Mouse (Mus musculus) intestine, embryonic 15.5 days (tissue): ENCODE results near the gene Megf9. TPM values are rescaled to one million over a fixed set of nuclear protein-coding genes. Genes with fewer than 3 reads are reported as not detected.
A peak's percentile ranks its signal among the peaks of the same experiment; 100 is the strongest.

Experiments used
- ATAC-seq: fragments of 200-750 bp; cut with Nextera tagmentation; 2 replicates; pipeline ENCODE4 v1.8.0; 2017; ENCODE audit warnings: moderate TSS enrichment, moderate library complexity
- H3K27ac ChIP-seq: fragments of 300-500 bp; sonication (generic); 2 replicates; pipeline ENCODE4 v1.5.1; 2015; ENCODE audit warnings: mild to moderate bottlenecking, inconsistent platforms
- H3K27me3 ChIP-seq: fragments of 300-500 bp; sonication (generic); replicated peaks from 2 replicates; pipeline ENCODE4 v1.6.1; 2015; ENCODE audit warnings: inconsistent platforms
- H3K36me3 ChIP-seq: fragments of 300-500 bp; sonication (generic); 2 replicates; pipeline ENCODE4 v1.6.1; 2015; ENCODE audit warnings: inconsistent platforms
- H3K4me1 ChIP-seq: fragments of 300-500 bp; sonication (generic); replicated peaks from 2 replicates; pipeline ENCODE4 v1.6.1; 2015; ENCODE audit warnings: inconsistent platforms
- H3K4me2 ChIP-seq: fragments of 300-500 bp; sonication (generic); replicated peaks from 2 replicates; pipeline ENCODE4 v1.6.1; 2015; ENCODE audit warnings: mild to moderate bottlenecking, inconsistent platforms
- H3K4me3 ChIP-seq: fragments of 300-500 bp; sonication (generic); replicated peaks from 2 replicates; pipeline ENCODE4 v1.5.1; 2015; ENCODE audit warnings: inconsistent platforms
- H3K9ac ChIP-seq: fragments of 300-500 bp; sonication (generic); 2 replicates; pipeline ENCODE4 v1.6.1; 2015; ENCODE audit warnings: inconsistent platforms
- H3K9me3 ChIP-seq: fragments of 300-500 bp; sonication (generic); 2 replicates; pipeline ENCODE4 v1.6.1; 2016; ENCODE audit warnings: inconsistent platforms
- WGBS: fragments of 180-500 bp; shearing (Covaris S2); methylation state at CpG from one replicate; pipeline ENCODE4 v1.1.7; 2015; 5-methylcytosine and 5-hydroxymethylcytosine counted together
- polyA plus RNA-seq: library from polyadenylated mRNA; unstranded; fragments of >200 nt; fragmentation: Nextera tagmentation; extraction: Ambion mirVana; gene quantifications from 2 replicates; pipeline ENCODE4 v1.2.1, GENCODE M21; 2015

The Megf9 gene
- polyA plus RNA-seq: 5.3 and 5.5 TPM in 2 replicates

- peak within 1 kb of the TSS; percentile 90 for H3K4me2 ChIP-seq
These were observed at the start of gene Megf9 for GRCm38 (mm10) chr4:70534891-70535269. Megf9 (minus strand) TSS chr4:70534995.

GRCm38 (mm10) chr4:70579654-70580053 lies 44.9 kb upstream of the Megf9 start:
- no peak for ATAC-seq
- no peak overlapping the region for H3K4me3 ChIP-seq
- WGBS: 36% methylated on average over 3 of the region's 3 CpGs
- no peak overlapping the region for H3K9ac ChIP-seq
- H3K4me1 ChIP-seq: no peaks in the 10 kb centered on the region
- no peak overlapping the region for H3K27ac ChIP-seq
- no peak overlapping the region for H3K4me2 ChIP-seq
- no peaks in the 10 kb centered on the region for H3K27me3 ChIP-seq
- H3K36me3 ChIP-seq: no peaks in the 10 kb centered on the region
- H3K9me3 ChIP-seq: no peaks in the 10 kb centered on the region

More at GRCm38 (mm10) chr4:70534891-70535269, at the start of gene Megf9:
- Histone ChIP-seq H3K9ac (peak within 1 kb of the TSS; percentile 78), H3K27me3 (no peaks in the 10 kb centered on the region), H3K27ac (peak within 1 kb of the TSS; percentile 87), H3K4me3 (peak within 1 kb of the TSS; percentile 78), H3K9me3 (no peaks in the 10 kb centered on the region), H3K36me3 (no peaks in the 10 kb centered on the region), H3K4me1 (peaks cover 5% of the 10 kb centered on the region)
- peak; percentile 99 for ATAC-seq
- WGBS: 0% methylated on average over 46 of the region's 46 CpGs

- H3K9me3 ChIP-seq: no peaks in the 10 kb centered on the region
- no peaks in the 10 kb centered on the region for H3K27me3 ChIP-seq
- no peak overlapping the region for H3K9ac ChIP-seq
- ATAC-seq: no peak
- no peaks in the 10 kb centered on the region for H3K36me3 ChIP-seq
- H3K4me3 ChIP-seq: no peak overlapping the region
- H3K27ac ChIP-seq: no peak overlapping the region
- no peak overlapping the region for H3K4me2 ChIP-seq
- H3K4me1 ChIP-seq: no peaks in the 10 kb centered on the region
- WGBS: 73% methylated on average over 3 of the region's 3 CpGs
These were observed 43.5 kb upstream of the Megf9 start for GRCm38 (mm10) chr4:70578301-70578700.

GRCm38 (mm10) chr4:70576096-70576495 lies 41.3 kb upstream of the Megf9 start:
- H3K9ac ChIP-seq: no peak overlapping the region
- H3K4me1 ChIP-seq: no peaks in the 10 kb centered on the region
- H3K27me3 ChIP-seq: no peaks in the 10 kb centered on the region
- no peak overlapping the region for H3K27ac ChIP-seq
- H3K9me3 ChIP-seq: no peaks in the 10 kb centered on the region
- H3K4me3 ChIP-seq: no peak overlapping the region
- H3K4me2 ChIP-seq: no peak overlapping the region
- no peak for ATAC-seq
- H3K36me3 ChIP-seq: no peaks in the 10 kb centered on the region

GRCm38 (mm10) chr4:70573926-70574325 lies 39.1 kb upstream of the Megf9 start:
- H3K36me3 ChIP-seq: no peaks in the 10 kb centered on the region
- no peaks in the 10 kb centered on the region for H3K4me1 ChIP-seq
- 82% methylated on average over 2 of the region's 2 CpGs for WGBS
- no peak overlapping the region for H3K9ac ChIP-seq
- no peak overlapping the region for H3K27ac ChIP-seq
- ATAC-seq: no peak
- no peak overlapping the region for H3K4me3 ChIP-seq
- no peak overlapping the region for H3K4me2 ChIP-seq
- H3K9me3 ChIP-seq: no peaks in the 10 kb centered on the region
- H3K27me3 ChIP-seq: no peaks in the 10 kb centered on the region

GRCm38 (mm10) chr4:70553888-70554287 lies 19.1 kb upstream of the Megf9 start:
- ATAC-seq: no peak
- no peaks in the 10 kb centered on the region for H3K36me3 ChIP-seq
- H3K4me2 ChIP-seq: no peak overlapping the region
- H3K9ac ChIP-seq: no peak overlapping the region
- no peaks in the 10 kb centered on the region for H3K9me3 ChIP-seq
- no peaks in the 10 kb centered on the region for H3K4me1 ChIP-seq
- WGBS: 46% methylated on average over 2 of the region's 2 CpGs
- H3K4me3 ChIP-seq: no peak overlapping the region
- H3K27ac ChIP-seq: no peak overlapping the region
- H3K27me3 ChIP-seq: no peaks in the 10 kb centered on the region

GRCm38 (mm10) chr4:70553230-70553797 lies 18.5 kb upstream of the Megf9 start:
- 82% methylated on average over 5 of the region's 5 CpGs for WGBS
- no peak for ATAC-seq
- no peaks in the 10 kb centered on the region for H3K27me3 ChIP-seq
- H3K9ac ChIP-seq: no peak overlapping the region
- H3K27ac ChIP-seq: no peak overlapping the region
- no peaks in the 10 kb centered on the region for H3K36me3 ChIP-seq
- no peaks in the 10 kb centered on the region for H3K4me1 ChIP-seq
- no peak overlapping the region for H3K4me2 ChIP-seq
- no peaks in the 10 kb centered on the region for H3K9me3 ChIP-seq
- no peak overlapping the region for H3K4me3 ChIP-seq

- Histone ChIP-seq H3K27me3 (no peaks in the 10 kb centered on the region), H3K4me3 (no peak overlapping the region), H3K9me3 (no peaks in the 10 kb centered on the region), H3K4me1 (no peaks in the 10 kb centered on the region), H3K27ac (no peak overlapping the region), H3K9ac (no peak overlapping the region), H3K36me3 (no peaks in the 10 kb centered on the region), H3K4me2 (no peak overlapping the region)
- no peak for ATAC-seq
- WGBS: 80% methylated on average over 4 of the region's 4 CpGs
These were observed 17.3 kb upstream of the Megf9 start for GRCm38 (mm10) chr4:70552120-70552519.

GRCm38 (mm10) chr4:70547411-70548148 lies 12.8 kb upstream of the Megf9 start:
- Histone ChIP-seq H3K4me2 (no peak overlapping the region), H3K27me3 (no peaks in the 10 kb centered on the region), H3K9me3 (no peaks in the 10 kb centered on the region), H3K36me3 (no peaks in the 10 kb centered on the region), H3K4me1 (no peaks in the 10 kb centered on the region), H3K27ac (no peak overlapping the region), H3K4me3 (no peak overlapping the region), H3K9ac (no peak overlapping the region)
- no peak for ATAC-seq
- 83% methylated on average over 8 of the region's 8 CpGs for WGBS

- no peaks in the 10 kb centered on the region for H3K36me3 ChIP-seq
These were observed 11.2 kb upstream of the Megf9 start for GRCm38 (mm10) chr4:70545869-70546542.

GRCm38 (mm10) chr4:70544390-70544789 lies 9.6 kb upstream of the Megf9 start:
- no peak for ATAC-seq
- Histone ChIP-seq H3K9me3 (no peaks in the 10 kb centered on the region), H3K36me3 (no peaks in the 10 kb centered on the region), H3K9ac (no peak overlapping the region), H3K27me3 (no peaks in the 10 kb centered on the region), H3K27ac (no peak overlapping the region), H3K4me2 (no peak overlapping the region), H3K4me1 (no peaks in the 10 kb centered on the region), H3K4me3 (no peak overlapping the region)
- WGBS: 45% methylated on average over 3 of the region's 3 CpGs

More at GRCm38 (mm10) chr4:70545869-70546542, 11.2 kb upstream of the Megf9 start:
- no peak for ATAC-seq
- Histone ChIP-seq H3K4me2 (no peak overlapping the region), H3K27me3 (no peaks in the 10 kb centered on the region), H3K4me1 (no peaks in the 10 kb centered on the region), H3K4me3 (no peak overlapping the region), H3K9ac (no peak overlapping the region), H3K27ac (no peak overlapping the region), H3K9me3 (no peaks in the 10 kb centered on the region)
- WGBS: 62% methylated on average over 2 of the region's 2 CpGs

GRCm38 (mm10) chr4:70542387-70542786 lies 7.6 kb upstream of the Megf9 start:
- no peaks in the 10 kb centered on the region for H3K36me3 ChIP-seq
- no peak for ATAC-seq
- H3K9me3 ChIP-seq: no peaks in the 10 kb centered on the region
- WGBS: 66% methylated on average over 2 of the region's 2 CpGs
- no peak overlapping the region for H3K4me3 ChIP-seq
- no peaks in the 10 kb centered on the region for H3K27me3 ChIP-seq
- no peak overlapping the region for H3K4me2 ChIP-seq
- H3K27ac ChIP-seq: no peak overlapping the region
- H3K4me1 ChIP-seq: no peaks in the 10 kb centered on the region
- H3K9ac ChIP-seq: no peak overlapping the region
